Mouse (Mus musculus) heart, adult 8-10 months (tissue): Measurements from ENCODE around the gene Pir. TPM values are rescaled to one million over a fixed set of nuclear protein-coding genes. Genes with fewer than 3 reads are reported as not detected.

Experiments
- DNase-seq: peaks from one replicate; pipeline ENCODE4 v3.0.0; 2022; ENCODE audit warnings: low spot score
- total RNA-seq, 4 experiments: library from RNA; stranded (reverse); gene quantifications; 2 replicates each; pipeline ENCODE4 v1.2.4; 2022

Pir gene
- total RNA-seq, 4 experiments from 2014 or later, result 7.1 to 10.8 (median 9.7) TPM

- no peak for DNase-seq
Observed at GRCm38 (mm10) chrX:164330766-164331165, 61.6 kb downstream of the Pir start.

GRCm38 (mm10) chrX:164338591-164338990, 69.4 kb downstream of the Pir start:
- no peak for DNase-seq

GRCm38 (mm10) chrX:164345359-164345938, 76.3 kb downstream of the Pir start:
- DNase-seq, result no peak

GRCm38 (mm10) chrX:164348937-164349336, 79.8 kb downstream of the Pir start:
- DNase-seq, result no peak

- no peak for DNase-seq
Observed at GRCm38 (mm10) chrX:164365153-164365865, 96.1 kb downstream of the Pir start.

GRCm38 (mm10) chrX:164370576-164370975, 101.4 kb downstream of the Pir start:
- no peak for DNase-seq

- peak; percentile 50 for DNase-seq
Observed at GRCm38 (mm10) chrX:164373081-164373480, 103.9 kb downstream of the Pir start, which contains the start of gene Vegfd. Gene Vegfd, plus strand, starts transcription at chrX:164373378.

GRCm38 (mm10) chrX:164374586-164374985, 105.4 kb downstream of the Pir start:
- no peak for DNase-seq

- DNase-seq, result no peak
Observed at GRCm38 (mm10) chrX:164379721-164380120, 110.5 kb downstream of the Pir start.

- DNase-seq, result peak; percentile 57
Observed at GRCm38 (mm10) chrX:164381618-164382408, 112.6 kb downstream of the Pir start.

GRCm38 (mm10) chrX:164394091-164394490, 124.9 kb downstream of the Pir start:
- no peak for DNase-seq

GRCm38 (mm10) chrX:164398456-164398855, 129.3 kb downstream of the Pir start:
- no peak for DNase-seq

- no peak for DNase-seq
Observed at GRCm38 (mm10) chrX:164405080-164405649, 136.0 kb downstream of the Pir start.

- DNase-seq, result no peak
Observed at GRCm38 (mm10) chrX:164406133-164407022, 137.2 kb downstream of the Pir start.

- no peak for DNase-seq
Observed at GRCm38 (mm10) chrX:164408301-164408927, 139.2 kb downstream of the Pir start.

- DNase-seq, result no peak
Observed at GRCm38 (mm10) chrX:164410562-164410961, 141.4 kb downstream of the Pir start.

GRCm38 (mm10) chrX:164416803-164417202, 147.6 kb downstream of the Pir start:
- DNase-seq, result no peak

- DNase-seq, result no peak
Observed at GRCm38 (mm10) chrX:164418008-164418407, 148.8 kb downstream of the Pir start.

GRCm38 (mm10) chrX:164419471-164419939, 150.3 kb downstream of the Pir start, which contains the start of gene Piga:
Gene Piga, plus strand, starts transcription at chrX:164419787.
- DNase-seq, result peak; percentile 92

GRCm38 (mm10) chrX:164419955-164420354, 150.8 kb downstream of the Pir start:
- DNase-seq, result no peak
